Mouse (Mus musculus) ovary, adult 10 weeks (tissue): ENCODE measurements around the gene G0s2. TPM values are rescaled to one million over a fixed set of nuclear protein-coding genes. Genes with fewer than 3 reads are reported as not detected.

ENCODE experiments used
- polyA plus RNA-seq: library from polyadenylated mRNA; stranded (reverse); fragments of 350-450 nt; fragmentation: Illumina TruSeq; extraction: RNeasy Lipid Tissue Mini Kit (QIAGEN cat#74804); gene quantifications from one replicate; pipeline ENCODE4 v1.2.3, GENCODE M21; 2014

Gene G0s2
- not detected for polyA plus RNA-seq

DNA sequence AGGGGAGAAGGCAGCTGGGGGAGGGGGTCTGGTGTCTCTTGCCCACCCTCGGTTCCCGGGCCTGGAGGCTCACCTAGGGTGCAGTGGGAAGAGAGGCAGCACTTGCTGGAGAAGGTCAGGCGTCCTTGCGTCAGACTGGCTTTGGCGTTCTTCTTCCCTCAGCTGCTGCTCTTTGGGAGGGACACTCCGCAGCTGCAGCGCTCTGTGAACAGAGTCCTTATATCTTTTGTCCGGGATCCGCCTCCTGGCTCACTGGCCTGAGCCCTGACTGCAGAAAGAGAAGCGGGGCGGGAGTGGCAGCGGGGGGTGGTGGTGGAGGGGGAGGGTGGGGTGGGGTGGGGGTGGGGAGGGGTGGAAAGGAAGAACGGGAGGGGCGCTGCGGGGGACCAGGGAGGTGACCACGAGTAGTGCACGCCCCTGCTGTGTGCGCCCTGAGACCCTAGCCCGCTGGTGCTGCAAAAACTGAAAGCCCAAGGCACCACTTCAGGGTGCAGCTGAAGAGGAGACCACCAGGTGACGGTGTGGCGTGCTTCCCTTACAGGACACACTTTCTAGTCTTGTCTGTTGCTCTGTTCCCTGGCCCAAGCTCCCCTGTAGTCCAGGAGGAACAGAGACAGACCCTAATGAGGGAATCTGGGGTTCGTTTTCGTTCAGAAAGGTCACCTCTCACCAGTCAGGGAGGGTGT is at the start of gene G0s2:
Gene G0s2, minus strand, starts transcription at position 302 of the 686 bp plus-strand sequence.

DNA sequence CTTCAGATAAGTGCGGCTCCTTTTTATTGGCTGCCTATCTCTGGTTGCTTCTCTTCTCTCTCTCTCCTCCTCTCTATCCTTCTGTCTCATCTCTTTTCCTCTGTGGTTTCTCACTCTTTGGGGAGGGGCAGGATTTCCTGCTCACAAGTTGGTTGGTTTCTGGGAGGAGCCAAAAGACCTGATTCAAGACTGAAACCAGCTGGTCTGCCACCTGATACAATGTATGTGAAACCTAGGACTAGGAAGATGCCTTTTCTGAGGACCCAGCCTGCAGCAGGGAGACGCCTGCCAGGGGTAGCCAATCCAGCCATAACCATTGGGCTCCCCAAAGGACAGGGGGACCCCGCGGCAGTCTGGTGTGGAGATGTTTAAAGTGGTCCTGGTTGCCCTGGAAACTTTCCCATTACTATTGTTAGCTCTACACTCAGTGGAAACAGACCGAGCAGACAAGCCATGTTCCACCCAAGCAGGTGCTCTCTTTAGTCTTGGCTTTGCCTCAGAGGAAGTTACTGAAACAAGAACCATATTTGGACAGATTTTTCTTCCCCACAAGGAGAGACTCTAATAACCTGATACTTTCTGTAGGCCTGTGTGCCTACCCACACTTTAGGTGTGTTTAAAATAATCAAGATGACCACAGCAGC is 8.9 kb downstream of the G0s2 start, which contains the start of gene Hsd11b1:
Gene Hsd11b1, minus strand, starts transcription at position 121 of the 644 bp plus-strand sequence.

Other genes starting within 250 kb of the G0s2 start
- gene Syt14, start 237.4 kb downstream of the G0s2 start, polyA plus RNA-seq = 21.7 TPM
- gene Diexf, start 142.9 kb downstream of the G0s2 start, polyA plus RNA-seq = 31.1 TPM
- gene Irf6, start 120.1 kb downstream of the G0s2 start, polyA plus RNA-seq = 22.8 TPM
- gene A130010J15Rik, start 105.2 kb downstream of the G0s2 start, polyA plus RNA-seq = 11.9 TPM
- 0.26 TPM for gene Traf3ip3, start 71.5 kb downstream of the G0s2 start, polyA plus RNA-seq
- not detected for gene Lamb3, start 65.5 kb downstream of the G0s2 start, polyA plus RNA-seq
- gene Hsd11b1, start 9.1 kb downstream of the G0s2 start, polyA plus RNA-seq = 9.9 TPM
- gene Camk1g, start 97.1 kb upstream of the G0s2 start, polyA plus RNA-seq = 0.31 TPM